Mouse (Mus musculus) right cerebral cortex, postnatal 25 days (tissue): ENCODE data around the gene Polr2b.

Experiments used
- DNase-seq: peaks from one replicate; pipeline ENCODE4 v3.0.0; 2022

Gene Polr2b

GRCm38 (mm10) chr5:77309924-77310772 is at the start of gene Polr2b, which contains the start of gene Noa1:
Gene Polr2b (plus strand): TSS chr5:77310147.
Gene Noa1 (minus strand): TSS chr5:77310084.
- DNase-seq = peak; percentile 98

GRCm38 (mm10) chr5:77261137-77261536 is 48.8 kb upstream of the Polr2b start:
- DNase-seq = no peak

- no peak for DNase-seq
These were observed 47.8 kb upstream of the Polr2b start for GRCm38 (mm10) chr5:77262105-77262504.

- peak; percentile 58 for DNase-seq
These were observed 44.8 kb upstream of the Polr2b start, which contains the start of gene Rest for GRCm38 (mm10) chr5:77265081-77265670. Gene Rest (plus strand): TSS chr5:77265491.

GRCm38 (mm10) chr5:77265671-77266065 is 44.3 kb upstream of the Polr2b start:
- peak; percentile 43 for DNase-seq

- peak; percentile 23 for DNase-seq
These were observed 43.7 kb upstream of the Polr2b start for GRCm38 (mm10) chr5:77266066-77266885.

GRCm38 (mm10) chr5:77266886-77267401 is 43.0 kb upstream of the Polr2b start:
- no peak for DNase-seq

- no peak for DNase-seq
These were observed 42.5 kb upstream of the Polr2b start for GRCm38 (mm10) chr5:77267441-77267840.

- DNase-seq = no peak
These were observed 41.9 kb upstream of the Polr2b start for GRCm38 (mm10) chr5:77267957-77268624.

- DNase-seq = no peak
These were observed 40.5 kb upstream of the Polr2b start for GRCm38 (mm10) chr5:77269399-77269798.

- no peak for DNase-seq
These were observed 36.8 kb upstream of the Polr2b start for GRCm38 (mm10) chr5:77273151-77273550.

- no peak for DNase-seq
These were observed 34.0 kb upstream of the Polr2b start for GRCm38 (mm10) chr5:77275950-77276349.

- DNase-seq = no peak
These were observed 32.7 kb upstream of the Polr2b start for GRCm38 (mm10) chr5:77277204-77277603.

GRCm38 (mm10) chr5:77281518-77282174 is 28.3 kb upstream of the Polr2b start:
- no peak for DNase-seq

GRCm38 (mm10) chr5:77282242-77282641 is 27.7 kb upstream of the Polr2b start:
- no peak for DNase-seq

GRCm38 (mm10) chr5:77285685-77286084 is 24.3 kb upstream of the Polr2b start:
- DNase-seq = no peak

GRCm38 (mm10) chr5:77286904-77287303 is 23.0 kb upstream of the Polr2b start:
- DNase-seq = no peak

GRCm38 (mm10) chr5:77287901-77288300 is 22.0 kb upstream of the Polr2b start:
- DNase-seq = no peak

- DNase-seq = no peak
These were observed 20.3 kb upstream of the Polr2b start for GRCm38 (mm10) chr5:77289686-77290085.

- DNase-seq = no peak
These were observed 19.3 kb upstream of the Polr2b start for GRCm38 (mm10) chr5:77290606-77291005.

- no peak for DNase-seq
These were observed 17.0 kb upstream of the Polr2b start for GRCm38 (mm10) chr5:77292803-77293522.
